Mouse (Mus musculus) forebrain, embryonic 11.5 days (tissue): Measurements from ENCODE around the gene Mrnip. TPM values are rescaled to one million over a fixed set of nuclear protein-coding genes. Genes with fewer than 3 reads are reported as not detected.

ENCODE experiments used
- ATAC-seq: fragments of 200-750 bp; cut with Nextera tagmentation; replicated peaks from 2 replicates; pipeline ENCODE4 v1.8.0; 2017; ENCODE audit warnings: moderate TSS enrichment; ENCODE audit not compliant: low FRiP score
- DNase-seq: peaks from one replicate; pipeline ENCODE4 v3.0.0-alpha.2; 2017; ENCODE audit warnings: low spot score
- H3K27ac ChIP-seq: fragments of 300-500 bp; sonication (generic); 2 replicates; pipeline ENCODE4 v1.5.1; 2014; ENCODE audit warnings: low read depth, low read length
- H3K27me3 ChIP-seq: fragments of 300-500 bp; sonication (generic); 2 replicates; pipeline ENCODE4 v1.6.1; 2014; ENCODE audit warnings: mild to moderate bottlenecking, low read length, mixed read lengths; ENCODE audit not compliant: control insufficient read depth, insufficient read depth
- H3K36me3 ChIP-seq: fragments of 300-500 bp; sonication (generic); 2 replicates; pipeline ENCODE4 v1.6.1; 2014; ENCODE audit warnings: mild to moderate bottlenecking, low read length, moderate library complexity, mixed read lengths; ENCODE audit not compliant: control insufficient read depth, insufficient read depth
- H3K4me1 ChIP-seq: fragments of 300-500 bp; sonication (generic); replicated peaks from 2 replicates; pipeline ENCODE4 v1.6.1; 2014; ENCODE audit warnings: low read length, mixed read lengths; ENCODE audit not compliant: control insufficient read depth, insufficient read depth
- H3K4me2 ChIP-seq: fragments of 300-500 bp; sonication (generic); 2 replicates; pipeline ENCODE4 v1.6.1; 2014; ENCODE audit warnings: low read depth, mild to moderate bottlenecking, low read length, moderate library complexity, mixed read lengths; ENCODE audit not compliant: severe bottlenecking
- H3K4me3 ChIP-seq: fragments of 300-500 bp; sonication (generic); 2 replicates; pipeline ENCODE4 v1.5.1; 2014; ENCODE audit warnings: low read depth, low read length
- H3K9ac ChIP-seq: fragments of 300-500 bp; sonication (generic); 2 replicates; pipeline ENCODE4 v1.6.1; 2014; ENCODE audit warnings: low read length
- H3K9me3 ChIP-seq: fragments of 300-500 bp; sonication (generic); 2 replicates; pipeline ENCODE4 v1.6.1; 2016; ENCODE audit warnings: low read length, mixed read lengths; ENCODE audit not compliant: control insufficient read depth
- WGBS: fragments of 180-500 bp; shearing (Covaris S2); extraction: QIAGEN DNeasy Blood & Tissue Kit; methylation state at CpG from one replicate; pipeline ENCODE4 v1.1.7; 2014; 5-methylcytosine and 5-hydroxymethylcytosine counted together
- polyA plus RNA-seq: library from polyadenylated mRNA; unstranded; fragments of >200 nt; fragmentation: Nextera tagmentation; extraction: Ambion mirVana; gene quantifications from 2 replicates; pipeline ENCODE4 v1.2.1, GENCODE M21; 2014

Gene Mrnip
- polyA plus RNA-seq, 1 experiment from 2014 or later = 21.1 TPM

GRCm38 (mm10) chr11:50139571-50139970, 34.7 kb upstream of the Mrnip start:
- Histone ChIP-seq H3K4me3 (no peak overlapping the region), H3K36me3 (no peaks in the 10 kb centered on the region; the same call in 1 of the 2 replicates), H3K4me1 (no peaks in the 10 kb centered on the region), H3K9ac (no peak overlapping the region), H3K9me3 (no peaks in the 10 kb centered on the region), H3K27ac (no peak overlapping the region), H3K4me2 (no peak overlapping the region), H3K27me3 (no peaks in the 10 kb centered on the region)
- DNase-seq (no peak), ATAC-seq (no peak)
- WGBS = 89% methylated on average over 7 of the region's 7 CpGs

DNA sequence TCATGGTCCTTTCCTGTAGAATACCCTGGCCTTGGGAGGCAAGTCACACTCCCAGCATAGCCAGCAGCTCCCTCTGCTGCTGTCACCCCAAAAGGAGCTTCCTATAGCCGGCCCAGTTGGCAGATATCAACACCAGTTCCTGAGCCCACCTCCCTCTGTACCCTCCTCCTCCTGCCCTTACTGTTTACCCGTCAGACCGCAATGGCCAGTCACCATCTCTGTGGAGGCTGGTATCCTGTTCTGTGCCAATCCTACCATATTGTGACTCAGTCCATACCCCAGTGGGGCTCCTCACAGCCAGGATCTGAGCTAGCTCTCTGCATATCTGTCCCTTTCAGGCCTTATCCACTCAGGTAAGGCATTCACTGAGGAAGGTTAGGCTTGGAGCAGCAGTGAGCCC, 28.7 kb upstream of the Mrnip start:
- H3K9me3 ChIP-seq = no peaks in the 10 kb centered on the region
- no peak overlapping the region for H3K9ac ChIP-seq
- H3K4me2 ChIP-seq = no peak overlapping the region
- 91% methylated on average over 3 of the region's 3 CpGs for WGBS
- no peak for DNase-seq
- no peak for ATAC-seq
- H3K27me3 ChIP-seq = no peaks in the 10 kb centered on the region
- H3K27ac ChIP-seq = no peak overlapping the region
- no peaks in the 10 kb centered on the region for H3K4me1 ChIP-seq
- H3K36me3 ChIP-seq = peaks cover 8% of the 10 kb centered on the region; the same call in 1 of the 2 replicates
- no peak overlapping the region for H3K4me3 ChIP-seq

GRCm38 (mm10) chr11:50146121-50146520, 28.1 kb upstream of the Mrnip start:
- no peak overlapping the region for H3K4me3 ChIP-seq
- 96% methylated on average over 13 of the region's 13 CpGs for WGBS
- H3K4me1 ChIP-seq = no peaks in the 10 kb centered on the region

DNA sequence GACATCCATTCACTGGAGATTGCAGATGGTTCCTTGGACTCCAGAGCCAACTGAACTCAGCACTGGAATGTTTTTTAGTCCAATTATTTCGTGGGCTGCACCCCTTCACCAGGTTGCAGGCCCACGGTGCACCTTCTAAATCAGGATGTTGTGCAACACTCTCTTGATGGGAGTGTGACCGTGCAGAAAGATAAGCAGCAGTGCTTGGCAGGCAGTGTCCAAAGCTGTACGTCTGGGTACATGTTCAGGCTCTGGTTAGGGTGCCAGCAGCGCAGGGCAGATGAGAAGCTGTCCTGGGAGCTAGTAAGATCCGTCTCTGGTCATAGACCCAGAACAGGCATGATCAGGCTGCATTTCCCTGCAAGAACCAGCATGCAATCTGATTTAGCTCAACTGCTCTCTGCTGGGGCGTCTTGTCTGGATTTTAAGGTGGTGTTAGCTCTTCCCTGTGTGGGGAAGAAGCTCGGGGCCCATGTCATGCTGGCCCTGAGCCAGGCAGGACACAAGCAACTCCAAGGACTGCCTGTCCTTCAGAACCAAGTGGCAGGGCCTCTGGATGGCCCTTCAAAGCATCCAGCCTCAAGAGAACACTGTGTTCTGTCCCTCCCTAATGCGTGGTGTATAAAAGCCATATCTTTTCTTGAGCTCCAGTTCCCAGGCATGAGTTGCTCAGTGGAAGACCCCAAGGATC, 26.8 kb upstream of the Mrnip start:
- Histone ChIP-seq H3K4me2 (no peak overlapping the region), H3K36me3 (peaks cover 12% of the 10 kb centered on the region; the same call in 1 of the 2 replicates), H3K27me3 (no peaks in the 10 kb centered on the region), H3K27ac (no peak overlapping the region), H3K9me3 (no peaks in the 10 kb centered on the region), H3K4me3 (no peak overlapping the region), H3K9ac (no peak overlapping the region), H3K4me1 (no peaks in the 10 kb centered on the region)
- DNase-seq = no peak
- ATAC-seq = no peak
- WGBS = 86% methylated on average over 9 of the region's 9 CpGs

More at GRCm38 (mm10) chr11:50146121-50146520, 28.1 kb upstream of the Mrnip start:
- ATAC-seq (no peak), DNase-seq (no peak)
- peaks cover 8% of the 10 kb centered on the region; the same call in 1 of the 2 replicates for H3K36me3 ChIP-seq
- H3K27ac ChIP-seq = no peak overlapping the region
- no peaks in the 10 kb centered on the region for H3K9me3 ChIP-seq
- no peak overlapping the region for H3K9ac ChIP-seq
- no peaks in the 10 kb centered on the region for H3K27me3 ChIP-seq
- H3K4me2 ChIP-seq = no peak overlapping the region

- Histone ChIP-seq H3K27ac (no peak overlapping the region), H3K4me1 (no peaks in the 10 kb centered on the region), H3K36me3 (peaks cover 16% of the 10 kb centered on the region; the same call in 1 of the 2 replicates), H3K4me2 (no peak overlapping the region), H3K27me3 (no peaks in the 10 kb centered on the region), H3K4me3 (no peak overlapping the region), H3K9ac (no peak overlapping the region), H3K9me3 (no peaks in the 10 kb centered on the region)
- DNase-seq (no peak), ATAC-seq (no peak)
- WGBS = 94% methylated on average over 11 of the region's 11 CpGs
Observed at GRCm38 (mm10) chr11:50147958-50148476, 26.2 kb upstream of the Mrnip start.

DNA sequence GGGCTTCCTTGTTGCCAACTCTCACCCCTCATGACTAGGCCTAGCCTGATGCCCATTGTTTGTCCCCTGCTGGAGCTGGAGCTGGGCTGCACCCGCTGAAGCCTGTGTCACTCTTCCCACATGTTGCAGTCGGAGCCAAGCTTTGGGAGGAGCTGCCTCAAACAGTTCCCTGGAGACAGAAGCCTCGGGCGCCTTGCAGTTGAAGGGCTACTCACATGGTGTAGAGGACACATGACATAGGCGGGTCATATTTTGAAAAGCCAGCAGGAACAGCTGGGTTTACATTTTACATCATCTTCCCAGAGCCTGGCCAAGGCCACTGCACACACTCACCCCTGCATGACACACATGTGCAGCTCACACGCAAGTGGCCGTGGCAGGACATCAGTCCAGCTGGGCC, 25.0 kb upstream of the Mrnip start:
- Histone ChIP-seq H3K9me3 (no peaks in the 10 kb centered on the region), H3K36me3 (peaks cover 16% of the 10 kb centered on the region; the same call in 1 of the 2 replicates), H3K4me3 (no peak overlapping the region), H3K27ac (no peak overlapping the region), H3K27me3 (no peaks in the 10 kb centered on the region), H3K9ac (no peak overlapping the region), H3K4me1 (no peaks in the 10 kb centered on the region), H3K4me2 (no peak overlapping the region)
- ATAC-seq (no peak), DNase-seq (no peak)
- WGBS = 91% methylated on average over 7 of the region's 7 CpGs

DNA sequence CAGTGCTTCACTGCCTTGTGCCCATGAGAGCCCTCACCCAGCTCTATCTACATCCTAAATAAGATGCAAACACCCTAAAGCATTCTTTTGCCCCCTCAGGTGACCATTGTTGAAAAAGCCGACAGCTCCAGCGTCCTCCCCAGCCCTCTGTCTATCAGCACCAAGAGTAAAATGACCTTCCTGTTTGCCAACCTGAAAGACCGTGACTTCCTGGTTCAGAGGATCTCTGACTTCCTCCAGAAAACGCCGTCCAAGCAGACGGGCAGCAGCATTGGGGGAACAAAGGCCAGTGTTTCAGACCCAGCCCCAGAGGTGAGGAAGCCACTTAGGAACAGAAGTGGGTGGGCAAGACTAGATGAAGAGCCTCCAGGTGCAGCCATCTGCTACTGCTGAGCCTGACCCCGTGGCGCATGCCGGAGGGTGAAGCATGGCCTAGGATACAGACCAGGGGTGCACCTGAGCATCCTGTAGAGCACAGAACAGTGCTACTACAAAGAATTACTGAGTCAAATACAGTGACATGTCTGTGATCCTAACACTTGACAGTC, 24.6 kb upstream of the Mrnip start:
- Histone ChIP-seq H3K27me3 (no peaks in the 10 kb centered on the region), H3K4me3 (no peak overlapping the region), H3K36me3 (peaks cover 16% of the 10 kb centered on the region; the same call in 1 of the 2 replicates), H3K9ac (no peak overlapping the region), H3K9me3 (no peaks in the 10 kb centered on the region), H3K27ac (no peak overlapping the region), H3K4me2 (no peak overlapping the region), H3K4me1 (no peaks in the 10 kb centered on the region)
- 90% methylated on average over 9 of the region's 9 CpGs for WGBS
- no peak for ATAC-seq
- DNase-seq = no peak

DNA sequence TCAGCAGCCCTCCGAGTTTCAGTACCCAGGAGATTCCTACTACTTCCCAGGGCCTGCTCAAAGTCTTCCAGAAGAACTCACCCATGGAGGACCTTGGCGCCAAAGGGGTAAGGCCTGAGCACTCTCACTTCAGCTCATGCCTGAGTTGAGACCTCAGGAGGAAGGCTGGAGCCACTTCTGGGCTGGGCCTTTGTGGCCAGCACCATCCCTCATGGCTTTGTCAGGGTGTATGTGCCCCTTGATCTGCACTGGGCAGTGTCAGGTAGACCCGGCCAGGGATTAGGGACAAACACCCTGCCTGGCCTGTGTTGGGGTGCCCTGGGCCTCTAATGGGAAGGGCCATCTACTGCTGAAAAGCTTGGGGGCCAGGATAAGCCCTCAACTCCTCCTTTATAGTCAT, 22.9 kb upstream of the Mrnip start:
- Histone ChIP-seq H3K4me2 (no peak overlapping the region), H3K9ac (no peak overlapping the region), H3K9me3 (no peaks in the 10 kb centered on the region), H3K36me3 (peaks cover 10% of the 10 kb centered on the region; the same call in 1 of the 2 replicates), H3K4me3 (no peak overlapping the region), H3K4me1 (no peaks in the 10 kb centered on the region), H3K27ac (no peak overlapping the region), H3K27me3 (no peaks in the 10 kb centered on the region)
- no peak for DNase-seq
- WGBS = 90% methylated on average over 3 of the region's 3 CpGs
- ATAC-seq = no peak
